Comparison of ENCODE assay signal across 27 mouse cellular contexts in genomic region chr19:56807122-56807521, GRCm38 (mm10). TPM values are rescaled to one million over a fixed set of nuclear protein-coding genes. Genes with fewer than 3 reads are reported as not detected.
"Had no signal": no experiment of that assay in that cellular context is flagged by ENCODE, and none has a peak within 500 bp of the region (broad histone marks: within the 10 kb centered on the region; RNA-seq: fewer than 3 reads in every experiment).

No protein-coding gene starts in this region.

- H3K9me3 ChIP-seq: heart, embryonic 10.5 days; heart, embryonic 12.5 days; hindbrain, embryonic 10.5 days; hindbrain, embryonic 12.5 days; limb, embryonic 10.5 days; limb, embryonic 12.5 days; liver, embryonic 13.5 days had no signal

- ATAC-seq: hindbrain, embryonic 16.5 days; inflammation-experienced regulatory T-cells, adult 6 months had no signal

- H3K9ac ChIP-seq: heart, embryonic 12.5 days; hindbrain, embryonic 12.5 days; hindbrain, embryonic 14.5 days; limb, embryonic 12.5 days; liver, embryonic 13.5 days had no signal

- H3K4me3 ChIP-seq: gastrocnemius, adult 2 months; heart, embryonic 10.5 days; heart, embryonic 12.5 days; hindbrain, embryonic 10.5 days; hindbrain, embryonic 12.5 days; layer of hippocampus, adult 2 months; left cerebral cortex, adult 2 months; limb, embryonic 10.5 days; limb, embryonic 12.5 days; liver, embryonic 13.5 days had no signal

- H3K27me3 ChIP-seq: heart, embryonic 12.5 days; hindbrain, embryonic 12.5 days; limb, embryonic 12.5 days; liver, embryonic 13.5 days had no signal

- H3K4me1 ChIP-seq: hindbrain, embryonic 12.5 days; limb, embryonic 10.5 days; limb, embryonic 12.5 days had no signal

- H3K27ac ChIP-seq: gastrocnemius, adult 2 months; heart, embryonic 10.5 days; hindbrain, embryonic 10.5 days; hindbrain, embryonic 12.5 days; hindbrain, embryonic 14.5 days; layer of hippocampus, adult 2 months; left cerebral cortex, adult 2 months; limb, embryonic 10.5 days; limb, embryonic 12.5 days; liver, embryonic 13.5 days had no signal

- H3K4me2 ChIP-seq: heart, embryonic 12.5 days; hindbrain, embryonic 12.5 days; hindbrain, embryonic 14.5 days; limb, embryonic 12.5 days; liver, embryonic 11.5 days; liver, embryonic 13.5 days had no signal

- DNase-seq: gastrocnemius, adult 2 months; gastrocnemius, postnatal 10 days; gastrocnemius, postnatal 25 days; heart, adult 18-20 months; heart, postnatal 10 days; heart, postnatal 4 days; kidney, adult 18-20 months; kidney, adult 8-10 months; kidney, postnatal 10 days; kidney, postnatal 25 days; kidney, postnatal 4 days; liver; liver, embryonic 13.5 days had no signal

RNA-seq across cellular contexts. Expression of gene Tdrd1, which starts 18.9 kb away (rescaled TPM):
- total RNA-seq: gastrocnemius, adult 2 months; gastrocnemius, postnatal 10 days; gastrocnemius, postnatal 25 days; granulocyte monocyte progenitor cell, adult 5-6 weeks; heart, adult 18-20 months; heart, adult 8-10 months had no signal
- polyA plus RNA-seq: inflammation-experienced regulatory T-cells, adult 6 months had no signal
